Mouse (Mus musculus) frontal cortex, postnatal 25 days (tissue): ENCODE measurements around the gene Stab2.

Source experiments
- DNase-seq, 2 experiments: peaks; one replicate each; pipeline ENCODE4 v3.0.0; 2022; ENCODE audit warnings: low spot score in 2 of 2

Stab2 gene

GRCm38 (mm10) chr10:86826929-86827328 lies 180.9 kb downstream of the Stab2 start:
- no peak for DNase-seq

GRCm38 (mm10) chr10:86825871-86826522 lies 181.8 kb downstream of the Stab2 start:
- no peak for DNase-seq

GRCm38 (mm10) chr10:86824871-86825270 lies 183.0 kb downstream of the Stab2 start:
- DNase-seq = no peak

GRCm38 (mm10) chr10:86824093-86824492 lies 183.7 kb downstream of the Stab2 start:
- DNase-seq = no peak

GRCm38 (mm10) chr10:86821014-86821413 lies 186.8 kb downstream of the Stab2 start:
- no peak for DNase-seq

GRCm38 (mm10) chr10:86819649-86820165 lies 188.1 kb downstream of the Stab2 start:
- DNase-seq = no peak

GRCm38 (mm10) chr10:86815133-86815532 lies 192.7 kb downstream of the Stab2 start:
- no peak for DNase-seq

GRCm38 (mm10) chr10:86814292-86815131 lies 193.3 kb downstream of the Stab2 start:
- DNase-seq = no peak

- DNase-seq = no peak
Observed at GRCm38 (mm10) chr10:86810612-86811011, 197.2 kb downstream of the Stab2 start.

- no peak for DNase-seq
Observed at GRCm38 (mm10) chr10:86810000-86810399, 197.8 kb downstream of the Stab2 start.

GRCm38 (mm10) chr10:86808013-86808758 lies 199.6 kb downstream of the Stab2 start:
- no peak for DNase-seq

- no peak for DNase-seq
Observed at GRCm38 (mm10) chr10:86807362-86807761, 200.5 kb downstream of the Stab2 start.

- DNase-seq = no peak
Observed at GRCm38 (mm10) chr10:86796073-86796741, 211.6 kb downstream of the Stab2 start.

GRCm38 (mm10) chr10:86794794-86795535 lies 212.9 kb downstream of the Stab2 start:
- no peak for DNase-seq

GRCm38 (mm10) chr10:86794196-86794595 lies 213.6 kb downstream of the Stab2 start:
- no peak for DNase-seq

- no peak for DNase-seq
Observed at GRCm38 (mm10) chr10:86793509-86793951, 214.3 kb downstream of the Stab2 start.

GRCm38 (mm10) chr10:86791507-86792184 lies 216.2 kb downstream of the Stab2 start:
- no peak for DNase-seq
